Mouse (Mus musculus) CD4-positive, CD25-positive, alpha-beta regulatory T cell, adult 9 weeks (primary cell): ENCODE measurements around the gene Sephs2. TPM values are rescaled to one million over a fixed set of nuclear protein-coding genes. Genes with fewer than 3 reads are reported as not detected.

Experiments used
- polyA plus RNA-seq: library from polyadenylated mRNA; unstranded; fragments of 100-300 nt; shearing (Covaris generic); gene quantifications from one replicate; pipeline ENCODE4 v1.2.1, GENCODE M21; 2017

The Sephs2 gene
- 12.5 TPM for polyA plus RNA-seq

DNA sequence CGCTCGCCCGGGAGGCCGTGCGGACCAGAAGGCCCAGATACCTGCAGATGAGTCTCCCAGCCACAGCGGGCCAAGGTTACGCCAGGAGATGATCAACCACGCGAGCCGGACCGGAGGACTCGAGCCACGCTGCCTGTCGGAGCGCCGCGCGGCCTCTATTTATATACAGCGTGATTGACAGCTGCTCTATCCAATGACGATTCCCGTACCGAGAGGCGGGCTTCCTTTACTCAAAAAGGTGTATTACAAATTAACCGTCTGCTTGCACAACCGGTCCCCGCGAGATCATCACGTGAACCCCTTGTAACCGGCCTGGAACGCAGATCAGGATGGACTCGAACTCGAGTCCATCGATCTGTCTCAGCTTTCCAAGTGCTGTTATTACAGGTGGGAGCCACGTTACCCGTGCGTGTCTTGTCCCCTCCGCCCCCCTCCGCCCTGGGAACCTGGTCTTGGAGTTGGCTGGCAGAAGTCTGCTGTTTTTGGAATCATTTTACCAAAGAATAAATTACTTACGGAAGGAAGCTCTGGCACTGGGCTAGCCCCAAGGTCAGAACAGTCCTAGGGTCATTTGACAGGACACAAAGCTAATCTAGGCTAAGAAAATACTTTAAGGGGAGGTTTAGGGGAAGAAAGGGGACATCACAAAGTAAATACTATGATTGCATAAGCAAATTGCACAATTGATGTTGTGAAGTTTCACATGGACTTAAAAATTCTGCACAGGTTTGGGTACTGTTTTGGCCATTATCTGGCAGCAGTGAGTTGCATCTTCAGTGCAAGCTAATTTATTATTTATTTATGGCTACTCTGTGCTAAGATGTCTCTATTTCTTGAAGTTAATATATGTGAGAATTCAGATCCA is at the start of gene Sephs2:
Gene Sephs2 (minus strand): TSS at position 131 of the 865 bp plus-strand sequence.

DNA sequence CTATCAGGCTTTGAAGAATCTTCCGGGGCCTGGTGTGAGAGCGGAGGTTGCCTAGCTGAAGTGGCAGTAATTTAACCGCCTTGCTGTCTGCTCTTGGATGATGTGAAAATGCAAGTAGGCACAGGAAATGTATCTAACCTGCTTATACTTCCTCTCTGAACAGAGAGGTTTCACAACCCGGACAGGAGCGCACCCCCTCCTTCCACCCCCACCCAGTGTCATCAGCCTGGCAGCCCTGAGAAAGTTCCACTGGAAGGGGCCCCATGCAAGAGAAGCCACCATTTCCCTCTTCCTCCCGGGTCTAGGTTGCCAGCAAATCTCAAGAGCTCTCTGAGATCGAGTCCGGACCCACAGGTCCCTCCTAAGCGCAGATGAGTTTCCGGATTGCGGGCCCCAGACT is 22.2 kb upstream of the Sephs2 start, which contains the start of gene Itgal:
Gene Itgal (plus strand): TSS at position 163 of the 400 bp plus-strand sequence.

DNA sequence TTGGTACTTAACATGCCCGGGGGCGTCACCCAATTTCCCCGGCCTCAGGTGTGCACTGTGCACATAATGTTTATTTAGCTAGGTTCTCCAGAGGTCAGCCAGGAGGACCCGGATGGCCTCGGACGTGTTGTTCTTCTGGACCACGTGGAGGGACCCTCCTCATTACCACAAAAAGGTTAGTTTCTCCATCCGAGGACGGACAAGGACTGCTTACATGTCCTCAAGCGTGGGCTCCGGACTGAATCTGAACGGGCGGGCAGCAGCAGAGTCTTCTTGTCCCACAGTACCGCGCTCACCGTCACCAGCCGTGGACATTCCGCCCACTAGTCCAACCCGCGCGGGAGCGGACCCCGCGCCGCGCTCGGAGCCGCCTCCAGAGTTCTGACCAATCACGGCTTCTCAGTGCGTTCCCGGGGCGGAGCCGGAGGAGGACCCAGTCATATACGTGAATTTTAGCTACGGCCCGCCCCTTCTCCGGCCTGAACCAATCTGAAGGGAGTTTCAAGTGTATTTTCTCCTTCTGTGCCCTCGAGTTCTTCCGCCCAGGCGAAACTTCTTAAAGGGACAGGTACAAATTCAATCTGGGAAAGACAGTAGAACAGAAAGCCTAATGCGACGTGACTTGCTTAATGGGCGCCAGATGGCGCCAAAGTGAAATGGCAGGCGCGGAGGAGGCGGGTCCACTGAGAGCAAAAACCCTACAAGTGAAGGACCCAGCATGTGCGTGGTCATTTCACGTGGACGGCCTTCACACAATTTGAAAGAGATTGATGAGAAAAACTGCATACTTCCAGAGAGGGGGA is 13.3 kb downstream of the Sephs2 start, which contains the start of gene Dctpp1:
Gene Dctpp1 (minus strand): TSS at position 401 of the 803 bp plus-strand sequence.

DNA sequence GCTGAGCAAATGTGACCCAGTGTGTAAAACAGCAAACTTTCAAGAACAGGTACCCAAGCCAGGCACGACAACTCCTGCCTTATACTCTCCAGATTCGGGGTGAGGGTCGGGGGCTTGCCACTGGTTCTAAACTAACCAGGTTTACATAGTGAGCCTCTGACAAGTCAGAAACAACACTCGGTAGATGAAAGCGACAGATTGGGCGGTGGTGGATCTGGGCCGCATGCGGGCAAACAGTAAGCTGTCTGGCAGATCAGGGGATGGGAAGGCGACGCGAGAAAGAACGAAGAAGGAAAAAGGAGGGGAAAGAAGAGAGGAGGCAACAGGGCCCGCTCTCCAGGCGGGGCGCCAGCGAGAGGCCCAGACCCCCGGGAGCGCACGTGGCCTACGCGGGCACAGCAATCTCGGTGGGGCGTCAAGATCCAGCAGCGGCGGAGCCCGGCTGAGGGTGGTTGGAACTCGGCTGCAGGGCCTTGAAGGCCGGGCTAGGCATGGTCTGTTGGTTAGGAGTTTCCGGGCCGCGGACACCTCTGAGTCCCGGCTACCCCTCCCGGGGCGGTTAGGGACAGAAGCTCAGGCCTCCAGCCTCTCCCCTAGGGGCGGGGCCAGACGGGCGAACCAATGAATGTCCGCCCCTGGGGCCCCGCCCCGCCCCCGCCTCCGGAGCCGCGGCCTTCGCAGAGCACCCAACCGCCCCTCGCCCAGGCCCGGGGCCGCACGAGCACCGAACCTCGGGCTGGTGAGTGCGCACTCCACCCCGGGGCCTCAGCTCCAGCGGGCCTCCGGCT is 29.8 kb downstream of the Sephs2 start, which contains the start of gene Zfp771:
Gene Zfp771 (plus strand): TSS at position 405 of the 788 bp plus-strand sequence.

DNA sequence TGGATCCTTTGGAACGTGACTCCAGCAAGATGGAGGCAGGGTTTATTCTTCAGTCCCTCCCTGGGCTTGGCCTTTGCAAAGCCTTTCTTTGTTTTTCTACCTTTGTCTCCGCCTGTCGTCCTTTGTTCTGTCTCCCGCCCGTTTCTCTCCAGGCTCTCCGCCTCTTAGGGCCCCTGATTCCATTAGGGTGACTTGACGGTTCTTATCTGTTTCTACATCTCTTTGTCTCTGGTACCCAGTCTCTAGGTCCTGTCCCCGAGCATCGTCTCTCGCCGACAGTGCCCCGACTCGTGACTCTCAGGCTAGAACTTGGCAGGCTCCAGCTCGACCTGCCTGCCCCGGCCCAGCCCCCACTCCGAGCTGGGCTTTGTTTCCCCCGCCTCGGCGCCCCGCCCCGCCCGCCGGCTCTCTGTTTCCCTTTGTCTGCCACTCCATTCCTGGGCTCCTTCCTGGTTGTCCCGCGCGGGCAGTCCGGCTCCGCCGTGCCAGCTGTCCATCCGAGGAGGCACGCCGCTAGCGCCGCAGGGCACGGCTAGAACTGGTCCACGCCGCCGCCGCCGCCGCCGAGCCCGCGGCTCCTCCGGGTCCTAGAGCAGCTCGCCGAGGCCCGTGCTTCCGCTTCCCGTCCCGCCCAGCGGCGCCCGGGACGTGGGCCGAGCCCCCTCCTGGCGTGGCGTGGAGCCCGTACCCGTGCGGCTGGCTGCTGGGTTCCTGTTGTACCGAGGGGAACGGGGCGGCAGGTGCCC is 41.1 kb downstream of the Sephs2 start, which contains the start of the genes Zfp553 and Sept1:
Gene Zfp553 (plus strand): TSS at position 440 of the 746 bp plus-strand sequence.
Gene Sept1 (minus strand): TSS at position 509 of the 746 bp plus-strand sequence.

Other genes with a start within 250 kb of the Sephs2 start
- 19.6 TPM for gene Maz, start 247.0 kb downstream of the Sephs2 start, polyA plus RNA-seq
- 11.8 TPM for gene Kif22, start 231.6 kb downstream of the Sephs2 start, polyA plus RNA-seq
- not detected for gene Zg16, start 186.7 kb downstream of the Sephs2 start, polyA plus RNA-seq
- gene AI467606, start 182.7 kb downstream of the Sephs2 start, polyA plus RNA-seq: 452 TPM
- gene Qprt, start 151.8 kb downstream of the Sephs2 start, polyA plus RNA-seq: 23.9 TPM
- 84.5 TPM for gene Spn, start 136.2 kb downstream of the Sephs2 start, polyA plus RNA-seq
- gene Cd2bp2, start 78.0 kb downstream of the Sephs2 start, polyA plus RNA-seq: 81.8 TPM
- 12.7 TPM for gene Tbc1d10b, start 65.6 kb downstream of the Sephs2 start, polyA plus RNA-seq
- gene Mylpf, start 65.2 kb downstream of the Sephs2 start, polyA plus RNA-seq: 22.7 TPM
- 16.5 TPM for gene Zfp553, start 41.0 kb downstream of the Sephs2 start, polyA plus RNA-seq
- gene Sept1, start 40.9 kb downstream of the Sephs2 start, polyA plus RNA-seq: 607 TPM
- gene Zfp771, start 29.8 kb downstream of the Sephs2 start, polyA plus RNA-seq: 0.60 TPM
- gene Dctpp1, start 13.3 kb downstream of the Sephs2 start, polyA plus RNA-seq: 51.4 TPM
- gene Itgal, start 22.2 kb upstream of the Sephs2 start, polyA plus RNA-seq: 375 TPM
- 0.35 TPM for gene Zfp768, start 71.5 kb upstream of the Sephs2 start, polyA plus RNA-seq
- 24.7 TPM for gene Zfp747, start 102.0 kb upstream of the Sephs2 start, polyA plus RNA-seq
- 9.9 TPM for gene 9130019O22Rik, start 113.1 kb upstream of the Sephs2 start, polyA plus RNA-seq
- gene E430018J23Rik, start 119.6 kb upstream of the Sephs2 start, polyA plus RNA-seq: 6.4 TPM
- gene Zfp764, start 132.8 kb upstream of the Sephs2 start, polyA plus RNA-seq: 17.3 TPM
- 48.9 TPM for gene Zfp688, start 148.0 kb upstream of the Sephs2 start, polyA plus RNA-seq
- gene Zfp689, start 175.1 kb upstream of the Sephs2 start, polyA plus RNA-seq: 11.8 TPM
- gene Prr14, start 185.6 kb upstream of the Sephs2 start, polyA plus RNA-seq: 141 TPM
- gene Fbrs, start 205.1 kb upstream of the Sephs2 start, polyA plus RNA-seq: 9.0 TPM
- 81.0 TPM for gene Srcap, start 237.9 kb upstream of the Sephs2 start, polyA plus RNA-seq
- 10.2 TPM for gene Gm42715, start 245.5 kb upstream of the Sephs2 start, polyA plus RNA-seq